Mouse (Mus musculus): Measurements from ENCODE around the gene Lmntd1. TPM values are rescaled to one million over a fixed set of nuclear protein-coding genes. Genes with fewer than 3 reads are reported as not detected.

Lmntd1 gene
- total RNA-seq, 2 experiments from 2014 or later, result not detected

- no peak for ATAC-seq (replicated peaks; ENCODE audit: poor library complexity, severe bottlenecking)
Observed at GRCm38 (mm10) chr6:145442786-145443185, 171.3 kb downstream of the Lmntd1 start.

DNA sequence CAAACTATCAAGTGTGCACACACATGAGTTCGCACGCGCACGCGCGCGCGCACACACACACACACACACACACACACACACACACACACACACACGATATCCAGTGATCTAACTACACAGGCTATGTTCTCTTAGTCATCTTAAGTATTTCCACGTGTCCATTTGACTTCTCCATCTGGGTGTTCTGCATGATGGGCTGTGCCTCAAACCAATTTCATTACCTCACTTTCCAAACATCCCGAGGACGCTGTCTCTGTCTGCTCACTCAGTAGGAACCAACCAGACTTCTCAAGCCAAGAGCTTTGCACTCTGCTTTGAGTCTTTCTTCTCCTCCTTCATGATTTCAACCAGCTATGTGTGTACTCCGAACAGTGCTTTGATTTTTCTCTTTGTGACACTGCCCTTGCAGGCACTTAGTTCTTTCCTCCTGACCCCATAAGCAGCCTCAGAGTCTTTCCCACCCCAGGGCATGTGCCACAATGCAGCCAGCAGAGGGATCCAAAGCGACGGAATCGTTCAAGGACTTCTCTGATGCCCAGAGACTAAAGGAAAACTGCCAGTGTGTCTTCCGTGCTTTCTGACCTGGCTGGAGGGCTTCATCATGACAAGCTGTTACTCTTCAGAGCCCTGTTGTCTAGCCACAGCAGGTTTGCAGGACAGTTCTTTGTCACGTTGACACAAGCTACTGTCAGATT lies 172.6 kb downstream of the Lmntd1 start:
- no peak for ATAC-seq (replicated peaks; ENCODE audit: poor library complexity, severe bottlenecking)

GRCm38 (mm10) chr6:145438851-145439250 lies 175.3 kb downstream of the Lmntd1 start:
- ATAC-seq (replicated peaks; ENCODE audit: poor library complexity, severe bottlenecking), result peak; percentile 27; the same call in 1 of the 2 replicates

GRCm38 (mm10) chr6:145435764-145436163 lies 178.4 kb downstream of the Lmntd1 start:
- no peak for ATAC-seq (replicated peaks; ENCODE audit: poor library complexity, severe bottlenecking)

DNA sequence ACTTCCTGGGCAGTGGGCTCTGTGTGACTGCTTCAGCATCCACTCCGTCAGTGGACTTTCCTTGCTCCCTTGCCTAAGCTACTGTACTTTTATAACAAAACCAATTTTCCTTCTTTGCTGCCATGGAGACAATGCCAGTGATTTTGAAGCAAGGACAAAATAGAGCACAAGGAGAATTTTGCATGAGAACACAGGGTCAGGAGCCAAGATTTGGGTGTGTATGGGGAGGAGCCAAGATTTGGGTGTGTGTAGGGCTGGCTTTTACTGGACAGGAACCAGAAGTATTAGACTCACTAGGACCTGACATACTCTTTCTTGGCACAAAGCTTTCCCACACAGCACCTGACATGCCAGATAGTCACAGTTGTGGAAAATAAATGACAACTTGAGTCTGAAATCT lies 179.0 kb downstream of the Lmntd1 start:
- ATAC-seq (replicated peaks; ENCODE audit: poor library complexity, severe bottlenecking), result no peak

GRCm38 (mm10) chr6:145433897-145434296 lies 180.2 kb downstream of the Lmntd1 start:
- no peak for ATAC-seq (replicated peaks; ENCODE audit: poor library complexity, severe bottlenecking)

DNA sequence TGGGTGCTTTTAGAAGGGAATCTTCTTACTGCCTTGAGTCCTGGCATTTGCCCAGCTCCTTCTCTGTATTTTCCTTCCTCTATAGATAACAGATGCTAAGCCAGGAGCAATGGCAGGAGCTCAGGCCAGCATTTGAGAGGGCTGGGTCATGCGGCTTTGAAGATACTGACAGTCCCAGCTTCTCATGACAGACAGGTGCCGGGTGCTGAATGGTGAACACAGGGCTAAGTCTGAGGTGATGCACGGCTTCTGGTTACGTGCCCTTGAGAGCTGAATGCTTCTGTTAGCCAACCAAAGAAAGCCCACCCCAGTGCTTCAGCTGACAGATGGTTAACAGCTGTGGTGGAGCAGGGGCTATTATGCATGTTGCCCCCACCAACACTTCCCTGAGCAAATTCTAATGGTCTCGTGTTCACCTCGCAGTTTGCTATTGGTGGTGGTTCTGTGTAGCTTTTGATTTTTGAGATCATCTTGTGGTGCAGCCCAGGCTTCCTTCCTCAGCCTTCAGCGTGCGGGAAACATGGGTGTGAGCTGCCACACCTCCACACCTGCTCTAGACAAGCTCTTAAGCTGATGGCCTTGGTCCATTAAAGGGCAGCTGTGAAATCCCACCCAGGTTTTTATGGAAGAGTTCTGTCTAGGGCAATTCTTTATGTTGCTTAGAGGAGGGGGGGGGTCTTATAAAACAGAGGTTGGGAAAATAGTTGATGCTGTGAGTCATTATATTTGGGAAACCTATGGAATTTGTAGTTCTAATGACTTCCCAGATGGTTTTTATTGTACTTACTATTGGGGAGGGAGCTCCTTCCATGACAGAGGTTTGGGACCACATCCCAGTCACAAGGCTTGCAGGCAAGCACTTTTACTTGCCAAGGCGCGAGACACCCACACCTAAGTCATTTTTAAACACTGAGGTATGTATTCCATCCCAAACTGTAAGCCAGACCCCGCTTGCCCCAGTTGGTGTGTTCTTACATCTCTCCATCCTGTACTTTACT lies 181.1 kb downstream of the Lmntd1 start:
- ATAC-seq (replicated peaks; ENCODE audit: poor library complexity, severe bottlenecking), result no peak

GRCm38 (mm10) chr6:145431747-145432146 lies 182.4 kb downstream of the Lmntd1 start:
- peak; percentile 27; the same call in 1 of the 2 replicates for ATAC-seq (replicated peaks; ENCODE audit: poor library complexity, severe bottlenecking)

GRCm38 (mm10) chr6:145427411-145427810 lies 186.7 kb downstream of the Lmntd1 start:
- ATAC-seq (replicated peaks; ENCODE audit: poor library complexity, severe bottlenecking), result no peak

DNA sequence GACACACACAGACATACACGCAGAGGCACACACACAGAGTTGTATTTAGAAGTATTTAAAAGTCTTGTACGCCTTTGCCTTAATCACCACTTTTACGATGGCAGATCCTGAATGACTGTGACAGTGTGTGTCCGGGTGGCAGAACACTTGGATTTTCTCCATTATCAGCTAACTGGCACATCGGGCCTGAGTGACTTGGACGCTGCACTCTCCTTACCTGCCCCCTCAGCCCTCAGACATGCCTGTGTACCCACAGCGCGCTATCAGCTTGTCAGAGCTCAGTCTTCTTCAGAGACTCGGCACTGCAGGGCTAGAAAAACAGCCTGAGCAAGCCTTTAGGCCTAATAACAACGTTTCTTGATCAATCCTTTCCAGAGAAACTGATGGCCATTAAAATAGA lies 187.6 kb downstream of the Lmntd1 start:
- no peak for ATAC-seq (replicated peaks; ENCODE audit: poor library complexity, severe bottlenecking)

GRCm38 (mm10) chr6:145424156-145424555 lies 190.0 kb downstream of the Lmntd1 start:
- ATAC-seq (replicated peaks; ENCODE audit: poor library complexity, severe bottlenecking), result no peak

DNA sequence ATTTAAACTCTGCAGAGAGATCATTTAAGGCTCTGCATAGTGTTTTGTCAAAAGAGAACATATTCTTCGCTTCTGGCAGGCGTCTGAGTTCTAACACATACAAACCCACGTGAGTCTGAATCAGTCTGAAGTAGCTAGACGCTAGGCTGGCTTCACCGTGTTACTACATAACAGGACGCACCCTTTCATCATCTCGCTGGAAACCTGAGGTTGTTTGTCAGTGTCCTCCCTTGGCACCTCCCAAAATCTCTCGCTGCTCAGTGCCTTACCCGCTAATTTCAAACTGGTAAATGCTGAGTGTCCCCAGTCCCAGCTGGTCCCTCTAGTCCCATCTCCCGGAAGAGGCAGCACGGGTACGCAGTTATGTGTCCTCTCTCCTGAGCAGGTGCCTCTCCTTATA lies 190.6 kb downstream of the Lmntd1 start:
- no peak for ATAC-seq (replicated peaks; ENCODE audit: poor library complexity, severe bottlenecking)

- ATAC-seq (replicated peaks; ENCODE audit: poor library complexity, severe bottlenecking), result no peak
Observed at GRCm38 (mm10) chr6:145421666-145422065, 192.5 kb downstream of the Lmntd1 start.

DNA sequence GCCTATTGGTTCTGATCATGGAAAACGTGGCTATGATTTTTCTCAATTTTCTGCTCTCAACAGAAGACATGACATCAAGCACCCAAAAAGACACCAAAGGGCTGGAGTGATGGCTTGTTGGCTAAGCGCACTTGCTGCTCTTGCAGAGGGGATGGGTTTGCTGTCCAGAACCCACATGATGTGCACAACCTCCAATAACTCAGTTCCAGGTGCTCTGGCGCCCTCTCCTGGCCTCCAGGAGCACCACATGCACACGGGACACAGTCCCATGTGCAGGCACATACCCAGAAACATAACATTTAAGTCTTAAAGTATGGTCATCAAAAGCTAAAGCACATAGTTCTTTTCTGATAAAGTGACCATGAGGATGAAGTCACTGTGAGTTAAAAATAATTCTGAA lies 193.7 kb downstream of the Lmntd1 start:
- ATAC-seq (replicated peaks; ENCODE audit: poor library complexity, severe bottlenecking), result peak; percentile 51

DNA sequence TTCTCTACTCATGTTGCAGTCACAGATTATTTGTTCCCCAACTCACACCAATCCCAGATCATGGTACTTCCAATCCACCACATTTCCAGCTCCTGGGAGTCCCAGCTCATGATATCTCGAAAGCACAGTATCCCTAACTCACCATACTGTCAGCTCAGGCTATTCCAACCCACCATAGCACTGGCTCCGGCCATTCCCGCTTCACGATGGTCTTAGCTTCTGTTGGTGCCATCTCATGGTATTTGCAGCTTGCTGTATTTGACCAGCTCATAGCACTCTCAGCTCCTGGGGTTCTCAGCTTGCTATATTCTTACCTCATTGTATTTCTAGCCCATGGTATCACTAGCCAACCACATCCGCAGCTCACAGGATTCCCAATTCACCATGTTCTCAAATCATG lies 195.3 kb downstream of the Lmntd1 start:
- no peak for ATAC-seq (replicated peaks; ENCODE audit: poor library complexity, severe bottlenecking)

GRCm38 (mm10) chr6:145417720-145418440 lies 196.2 kb downstream of the Lmntd1 start:
- ATAC-seq (replicated peaks; ENCODE audit: poor library complexity, severe bottlenecking), result no peak

DNA sequence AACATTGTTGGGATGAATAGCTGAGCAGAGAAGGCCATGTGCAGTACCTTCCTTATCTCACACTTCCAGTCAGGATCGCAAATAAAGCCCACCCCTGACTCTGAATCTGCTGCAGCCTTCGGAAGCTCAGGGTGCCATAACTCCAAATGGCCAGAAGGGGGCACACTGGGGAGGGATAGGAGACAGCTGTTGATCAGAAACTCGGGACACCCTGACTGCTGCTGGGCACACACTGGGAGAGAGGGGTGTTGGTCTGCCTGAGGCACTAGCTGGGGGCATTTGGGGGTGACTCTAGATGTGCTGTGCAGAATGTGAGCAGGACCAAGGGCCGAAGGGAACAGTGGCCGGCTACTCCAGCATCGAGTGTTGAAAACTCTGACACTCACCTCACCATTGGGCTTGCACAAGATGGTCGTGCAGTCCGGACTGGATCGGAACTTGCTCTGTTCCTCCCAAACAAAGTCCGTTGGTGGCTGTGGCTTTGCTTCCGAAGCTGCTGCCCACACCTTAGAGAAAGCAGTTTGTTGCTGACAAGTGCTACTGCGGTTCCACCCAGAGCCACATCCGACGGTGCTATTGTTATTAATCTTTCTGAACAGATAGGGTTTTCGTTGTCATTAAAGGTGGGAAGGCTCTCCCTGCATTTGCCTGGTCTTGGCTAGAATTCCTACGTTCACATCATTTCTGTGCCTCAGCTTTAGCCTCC lies 197.0 kb downstream of the Lmntd1 start:
- peak; percentile 83 for ATAC-seq (replicated peaks; ENCODE audit: poor library complexity, severe bottlenecking)

- ATAC-seq (replicated peaks; ENCODE audit: poor library complexity, severe bottlenecking), result peak; percentile 55
Observed at GRCm38 (mm10) chr6:145404369-145405051, 209.6 kb downstream of the Lmntd1 start.

DNA sequence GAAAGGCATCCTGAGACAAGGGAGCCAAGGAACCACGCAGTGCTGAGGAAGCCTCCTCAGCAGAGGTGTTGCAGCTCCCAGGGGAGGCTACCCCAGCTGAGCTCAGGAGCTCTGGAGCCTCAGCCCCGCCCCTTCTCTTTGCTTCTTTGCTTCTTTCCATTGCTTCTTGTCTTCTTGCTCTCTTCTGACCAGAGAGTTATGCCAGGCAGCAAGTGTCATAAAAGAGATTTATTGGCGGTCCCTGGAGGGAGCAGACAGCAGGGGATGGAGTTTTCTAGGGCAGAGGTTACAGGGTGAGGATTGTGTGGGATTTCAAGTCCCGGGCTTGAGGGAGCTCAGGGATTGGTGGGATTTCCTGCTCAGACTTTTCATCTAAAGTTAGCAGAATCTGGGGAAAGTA lies 213.0 kb downstream of the Lmntd1 start:
- no peak for ATAC-seq (replicated peaks; ENCODE audit: poor library complexity, severe bottlenecking)
